Mouse (Mus musculus) cerebellum, adult 2 months (tissue): ENCODE data around the gene Sarnp.

Experiments
- CTCF ChIP-seq: fragments of 200-500 bp; IDR thresholded peaks from 2 replicates; pipeline ENCODE4 v1.5.1; 2011; ENCODE audit warnings: low read depth, mild to moderate bottlenecking, control low read depth, low read length, moderate library complexity, borderline replicate concordance; ENCODE audit not compliant: insufficient read depth
- POLR2A ChIP-seq: fragments of 200-500 bp; IDR thresholded peaks from 2 replicates; pipeline ENCODE4 v1.6.1; 2011; ENCODE audit warnings: low read length, control low read depth, borderline replicate concordance; ENCODE audit not compliant: insufficient read depth

- no peak for TF ChIP-seq CTCF
- no peak for TF ChIP-seq POLR2A
These were observed 91.8 kb downstream of the Sarnp start for GRCm38 (mm10) chr10:128908778-128909448.
